Mouse (Mus musculus) heart, postnatal 14 days (tissue): ENCODE measurements around the gene Rbm8a. TPM values are rescaled to one million over a fixed set of nuclear protein-coding genes. Genes with fewer than 3 reads are reported as not detected.
A peak's percentile ranks its signal among the peaks of the same experiment; 100 is the strongest.
"Not testable (repeated sequence)": the region's sequence is repeated elsewhere in the genome, so short reads cannot be mapped to it uniquely, and the experiment has no call there.

Experiments used
- DNase-seq, 2 experiments: peaks; one replicate each; pipeline ENCODE4 v3.0.0; 2021 to 2022
- intact Hi-C: fragments of 180-260 bp; cut with DNase I; formaldehyde crosslinking; loops from one replicate; pipeline ENCODE4 v1.15.1; 2025
- total RNA-seq, 2 experiments: library from RNA; stranded (reverse); gene quantifications; 2 replicates each; pipeline ENCODE4 v1.2.3; 2021

Rbm8a gene
- total RNA-seq, 2 experiments from 2014 or later = 37.9 to 40.5 TPM

- intact Hi-C loops = loop anchor here (2.0 kb wide), 1 partner anchor 31 kb away; no protein-coding TSS in a partner anchor
Observed at GRCm38 (mm10) chr3:96601941-96602703, 27.6 kb upstream of the Rbm8a start.

GRCm38 (mm10) chr3:96602704-96603084 is 27.0 kb upstream of the Rbm8a start:
- intact Hi-C loops = loop anchor here (2.0 kb wide), 1 partner anchor 30 kb away; no protein-coding TSS in a partner anchor

More at GRCm38 (mm10) chr3:96601941-96602703, 27.6 kb upstream of the Rbm8a start:
- DNase-seq = peak; percentile 47 to 60

GRCm38 (mm10) chr3:96603311-96603710 is 26.4 kb upstream of the Rbm8a start:
- intact Hi-C loops = loop anchor here (2.0 kb wide), 1 partner anchor 29 kb away; no protein-coding TSS in a partner anchor
- no peak for DNase-seq

More at GRCm38 (mm10) chr3:96602704-96603084, 27.0 kb upstream of the Rbm8a start:
- DNase-seq = no peak

- intact Hi-C loops, DNase-seq: not testable (repeated sequence)
Observed at GRCm38 (mm10) chr3:96606007-96606406, 23.7 kb upstream of the Rbm8a start.

GRCm38 (mm10) chr3:96606618-96607017 is 23.1 kb upstream of the Rbm8a start:
- intact Hi-C loops = no loop called here
- DNase-seq = no peak

- intact Hi-C loops = no loop called here
- DNase-seq = no peak
Observed at GRCm38 (mm10) chr3:96617941-96618340, 11.8 kb upstream of the Rbm8a start.

GRCm38 (mm10) chr3:96623201-96623600 is 6.5 kb upstream of the Rbm8a start:
- no peak for DNase-seq
- intact Hi-C loops = no loop called here

GRCm38 (mm10) chr3:96632058-96632457 is 2.3 kb downstream of the Rbm8a start:
- intact Hi-C loops = loop anchor here (2.0 kb wide), 1 partner anchor 29 kb away; no protein-coding TSS in a partner anchor
- DNase-seq = no peak

- intact Hi-C loops = loop anchor here (2.0 kb wide), 1 partner anchor 53 kb away; no protein-coding TSS in a partner anchor
- no peak for DNase-seq
Observed at GRCm38 (mm10) chr3:96634015-96634414, 4.3 kb downstream of the Rbm8a start.

- intact Hi-C loops = loop anchor here (2.0 to 5.0 kb wide), 2 partner anchors 54 to 57 kb away; no protein-coding TSS in a partner anchor
- peak; percentile 89 to 93 for DNase-seq
Observed at GRCm38 (mm10) chr3:96634928-96635879, 5.5 kb downstream of the Rbm8a start, which contains the start of the genes Pex11b and Gm42957. TSS of gene Pex11b (plus strand) at chr3:96635376. TSS of gene Gm42957 (plus strand) at chr3:96635474.

- no peak for DNase-seq
- intact Hi-C loops = loop anchor here (2.0 to 5.0 kb wide), 2 partner anchors 55 to 56 kb away; no protein-coding TSS in a partner anchor
Observed at GRCm38 (mm10) chr3:96635906-96636305, 6.2 kb downstream of the Rbm8a start.

GRCm38 (mm10) chr3:96636448-96636847 is 6.7 kb downstream of the Rbm8a start:
- intact Hi-C loops = loop anchor here (5.0 kb wide), 1 partner anchor 56 kb away; no protein-coding TSS in a partner anchor
- DNase-seq = no peak

GRCm38 (mm10) chr3:96639219-96639618 is 9.5 kb downstream of the Rbm8a start:
- intact Hi-C loops = loop anchor here (2.0 to 5.0 kb wide), 2 partner anchors 53 to 92 kb away; no protein-coding TSS in a partner anchor
- DNase-seq = peak; percentile 60 to 77

GRCm38 (mm10) chr3:96645018-96645649 is 15.4 kb downstream of the Rbm8a start, which contains the start of gene Itga10:
TSS of gene Itga10 (plus strand) at chr3:96645584.
- DNase-seq = peak; percentile 49 to 66
- intact Hi-C loops = loop anchor here (5.0 kb wide), 1 partner anchor 62 kb away; the partner anchor contains the start of gene Nudt17

GRCm38 (mm10) chr3:96647365-96647764 is 17.6 kb downstream of the Rbm8a start:
- intact Hi-C loops = loop anchor here (5.0 kb wide), 1 partner anchor 60 kb away; the partner anchor contains the start of gene Nudt17
- no peak for DNase-seq

GRCm38 (mm10) chr3:96660901-96661300 is 31.2 kb downstream of the Rbm8a start:
- DNase-seq = no peak

GRCm38 (mm10) chr3:96662731-96663316 is 33.1 kb downstream of the Rbm8a start:
- intact Hi-C loops = no loop called here
- DNase-seq = no peak

More at GRCm38 (mm10) chr3:96660901-96661300, 31.2 kb downstream of the Rbm8a start:
- intact Hi-C loops = no loop called here

GRCm38 (mm10) chr3:96663432-96664239 is 33.9 kb downstream of the Rbm8a start:
- intact Hi-C loops = no loop called here
- DNase-seq = peak; percentile 82 to 89
